Mouse (Mus musculus): ENCODE results near the gene Ppm1k. TPM values are rescaled to one million over a fixed set of nuclear protein-coding genes. Genes with fewer than 3 reads are reported as not detected.

Ppm1k gene
- polyA plus RNA-seq (2011; ENCODE audit: insufficient read length, low read depth, missing spikeins), result 6.9 and 11.4 TPM in 2 replicates

DNA sequence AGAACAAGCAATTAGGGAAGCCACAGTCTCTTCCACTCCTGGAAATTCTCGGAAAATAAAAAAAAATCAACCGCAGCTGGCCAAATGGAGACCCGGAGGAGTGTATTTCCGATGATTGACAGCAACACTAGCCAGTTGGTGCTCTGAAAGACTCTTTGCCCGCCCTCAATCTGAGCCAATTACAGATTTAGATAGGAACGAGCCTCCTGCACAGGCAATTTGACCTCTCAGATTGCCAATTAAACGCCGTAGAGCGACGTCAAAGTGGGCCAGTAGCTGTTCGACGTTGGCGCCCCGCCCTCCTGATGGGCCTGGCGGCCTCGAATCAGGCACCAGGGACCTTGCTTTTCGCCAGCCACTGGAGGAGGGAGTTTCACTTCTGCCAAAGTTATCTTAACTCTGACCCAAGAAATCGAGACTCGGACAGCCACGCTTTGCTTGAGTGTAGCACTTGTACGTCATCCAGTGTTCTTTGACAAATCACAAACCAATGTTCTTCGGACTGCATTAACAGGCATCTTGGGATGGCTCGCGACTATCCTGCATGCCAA is at the start of gene Ppm1k:
Gene Ppm1k, minus strand, starts transcription at position 83 of the 551 bp plus-strand sequence.
- peak within 1 kb of the TSS; percentile 79 for H3K4me3 ChIP-seq (ENCODE audit: insufficient read depth, low read length)
- TF ChIP-seq CTCF (IDR thresholded peaks at IDR 0.05; ENCODE audit: borderline replicate concordance, insufficient read depth, low read length) (no peak), POLR2A (IDR thresholded peaks at IDR 0.05; ENCODE audit: low read depth, low read length) (peak; percentile 87)
- H3K4me1 ChIP-seq (ENCODE audit: control insufficient read depth, insufficient read depth, low read length), result no peaks in the 10 kb centered on the region
- H3K27ac ChIP-seq (ENCODE audit: insufficient read depth, low read length), result peak within 1 kb of the TSS; percentile 52

DNA sequence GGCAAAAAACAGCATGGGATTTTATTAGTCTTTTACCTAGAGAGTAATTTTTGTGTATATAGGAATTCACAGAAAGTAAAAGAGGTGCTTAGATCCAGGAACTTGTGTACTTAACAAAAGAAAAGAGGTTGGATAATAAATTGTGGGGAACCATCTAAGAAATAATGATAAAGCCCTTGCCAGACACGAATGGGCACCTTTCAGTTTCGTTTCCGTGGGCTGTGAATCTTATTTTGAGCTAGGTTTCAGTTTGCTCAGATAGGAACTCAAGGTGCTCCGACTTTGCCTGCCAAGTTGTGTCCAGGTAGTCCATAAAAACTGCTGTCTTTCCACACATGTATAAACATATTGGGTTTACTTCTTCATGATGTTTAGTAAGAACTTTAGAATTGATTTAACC is 47.1 kb upstream of the Ppm1k start:
- Histone ChIP-seq H3K4me3 (ENCODE audit: insufficient read depth, low read length) (no peak overlapping the region), H3K27ac (ENCODE audit: insufficient read depth, low read length) (no peak overlapping the region), H3K4me1 (ENCODE audit: control insufficient read depth, insufficient read depth, low read length) (no peaks in the 10 kb centered on the region)
- no peak for TF ChIP-seq CTCF (IDR thresholded peaks at IDR 0.05; ENCODE audit: borderline replicate concordance, insufficient read depth, low read length)
- TF ChIP-seq POLR2A (IDR thresholded peaks at IDR 0.05; ENCODE audit: low read depth, low read length), result no peak

DNA sequence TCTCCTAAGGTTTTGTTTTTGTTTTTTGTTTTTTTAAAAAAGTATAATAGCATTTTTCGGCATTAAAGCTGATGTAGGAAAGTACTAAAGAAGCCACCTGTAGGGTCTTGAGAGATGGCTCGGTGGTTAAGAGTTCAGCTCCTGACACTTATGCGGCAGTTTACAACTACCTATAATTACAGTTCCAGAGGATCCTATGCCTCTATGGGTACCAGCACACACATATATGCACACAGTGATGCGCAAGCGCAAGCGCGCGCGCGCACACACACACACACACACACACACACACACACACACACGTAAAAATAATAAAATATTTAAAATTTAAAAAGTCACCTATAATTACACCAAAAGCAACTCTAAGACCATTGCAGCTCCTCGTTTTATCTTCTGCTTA is 46.3 kb upstream of the Ppm1k start:
- peak overlapping the region; percentile 74 for H3K4me3 ChIP-seq (ENCODE audit: insufficient read depth, low read length)
- H3K4me1 ChIP-seq (ENCODE audit: control insufficient read depth, insufficient read depth, low read length), result no peaks in the 10 kb centered on the region
- TF ChIP-seq POLR2A (IDR thresholded peaks at IDR 0.05; ENCODE audit: low read depth, low read length) (no peak), CTCF (IDR thresholded peaks at IDR 0.05; ENCODE audit: borderline replicate concordance, insufficient read depth, low read length) (no peak)

DNA sequence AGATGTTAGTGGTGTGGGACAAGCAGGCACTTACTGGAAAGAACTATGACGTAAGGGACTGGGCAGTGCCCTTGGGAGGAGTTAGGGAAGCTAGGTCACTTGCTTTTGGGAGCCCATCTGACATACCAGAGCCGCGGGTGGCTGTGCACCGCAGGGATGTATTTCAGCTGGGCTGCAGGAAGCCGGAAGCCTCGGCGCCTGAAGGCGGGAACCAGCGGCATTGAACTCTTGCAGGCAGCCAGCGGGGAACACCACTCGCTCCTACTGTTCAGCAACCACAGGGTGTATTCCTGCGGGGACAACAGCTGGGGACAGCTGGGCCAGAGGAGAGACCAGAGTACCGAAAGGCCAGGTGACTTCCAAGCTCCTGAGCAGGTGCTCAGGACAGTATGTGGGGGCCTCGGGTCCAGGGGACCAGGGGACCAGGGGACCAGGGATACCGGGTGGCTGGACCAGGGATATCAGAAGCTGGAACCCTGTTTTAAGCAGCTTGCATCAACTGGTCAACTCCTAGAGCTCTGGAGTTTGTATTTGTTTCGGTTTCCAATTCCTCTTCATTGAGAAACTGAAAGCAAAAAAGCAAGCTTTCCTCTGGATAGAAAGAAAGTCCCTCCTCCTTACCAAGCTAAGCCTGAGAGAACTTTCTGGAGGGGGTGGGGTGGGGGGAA is 45.7 kb upstream of the Ppm1k start, which contains the start of gene Herc6:
Gene Herc6, plus strand, starts transcription at position 120 of the 668 bp plus-strand sequence.
- TF ChIP-seq POLR2A (IDR thresholded peaks at IDR 0.05; ENCODE audit: low read depth, low read length) (peak; percentile 72), CTCF (IDR thresholded peaks at IDR 0.05; ENCODE audit: borderline replicate concordance, insufficient read depth, low read length) (no peak)
- Histone ChIP-seq H3K27ac (ENCODE audit: insufficient read depth, low read length) (peak within 1 kb of the TSS; percentile 24), H3K4me1 (ENCODE audit: control insufficient read depth, insufficient read depth, low read length) (no peaks in the 10 kb centered on the region), H3K4me3 (ENCODE audit: insufficient read depth, low read length) (peak within 1 kb of the TSS; percentile 74)

More for the DNA sequence above, 46.3 kb upstream of the Ppm1k start:
- no peak overlapping the region for H3K27ac ChIP-seq (ENCODE audit: insufficient read depth, low read length)

DNA sequence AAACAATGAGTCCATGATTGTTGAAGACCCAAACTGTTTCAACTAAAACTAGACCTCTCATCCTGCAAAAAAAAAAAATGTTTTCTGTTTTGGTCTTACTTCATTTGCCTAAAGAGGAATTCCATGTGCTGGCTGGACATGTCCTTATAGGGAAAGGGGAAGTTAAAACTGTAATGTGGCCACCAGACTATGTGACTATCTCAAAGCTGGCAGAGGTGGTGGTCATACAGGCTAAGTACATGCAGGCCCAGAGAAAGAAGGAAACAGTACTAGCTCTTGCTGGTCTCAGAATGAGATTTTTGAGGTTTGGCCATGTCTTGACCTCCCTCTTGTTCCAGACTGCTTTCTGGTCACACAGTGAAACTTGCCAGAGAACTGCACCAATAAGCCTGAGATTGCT is 36.3 kb upstream of the Ppm1k start:
- Histone ChIP-seq H3K4me3 (ENCODE audit: insufficient read depth, low read length) (no peak overlapping the region), H3K27ac (ENCODE audit: insufficient read depth, low read length) (no peak overlapping the region), H3K4me1 (ENCODE audit: control insufficient read depth, insufficient read depth, low read length) (no peaks in the 10 kb centered on the region)
- TF ChIP-seq CTCF (IDR thresholded peaks at IDR 0.05; ENCODE audit: borderline replicate concordance, insufficient read depth, low read length), result no peak
- TF ChIP-seq POLR2A (IDR thresholded peaks at IDR 0.05; ENCODE audit: low read depth, low read length), result no peak

DNA sequence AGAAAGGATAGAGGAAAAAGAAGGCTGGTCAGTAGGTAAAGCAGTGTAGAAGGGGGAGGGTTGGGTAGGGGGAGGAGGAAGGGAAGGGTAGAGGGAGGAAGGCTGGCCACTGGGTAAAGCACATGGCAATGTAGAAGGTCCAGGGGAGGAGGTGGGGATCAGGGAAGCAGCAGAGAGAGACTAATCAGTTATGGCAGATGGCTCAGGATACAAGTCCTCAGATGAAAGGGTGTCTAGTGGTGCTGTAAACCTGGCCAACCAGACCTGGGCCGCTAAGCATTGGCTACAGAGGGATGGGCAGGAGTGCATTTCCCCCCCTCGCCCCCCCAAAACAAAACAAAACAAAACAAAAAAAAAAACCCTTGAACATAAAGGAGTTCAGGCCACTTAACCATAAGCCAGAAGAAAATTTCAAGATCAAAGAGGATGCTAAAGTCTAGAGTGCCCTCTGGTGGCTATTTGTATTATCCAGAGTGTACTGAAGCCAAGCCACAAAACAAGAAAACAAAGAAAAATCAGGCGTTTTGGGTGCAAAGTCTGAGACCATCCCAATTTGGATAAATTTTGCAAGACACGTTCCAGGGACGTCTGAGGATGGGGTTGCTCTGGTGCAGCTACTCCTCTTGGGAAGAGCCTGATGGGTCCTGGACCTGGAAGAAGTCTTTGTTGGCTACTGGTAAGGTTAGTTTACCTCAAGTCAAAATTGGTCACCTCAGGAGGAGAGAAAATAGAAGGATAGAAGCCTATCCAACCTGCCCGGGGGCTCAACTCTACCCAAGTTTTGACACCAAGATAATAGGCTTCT is 35.1 kb upstream of the Ppm1k start:
- H3K27ac ChIP-seq (ENCODE audit: insufficient read depth, low read length), result no peak overlapping the region
- no peak overlapping the region for H3K4me3 ChIP-seq (ENCODE audit: insufficient read depth, low read length)
- no peaks in the 10 kb centered on the region for H3K4me1 ChIP-seq (ENCODE audit: control insufficient read depth, insufficient read depth, low read length)
- no peak for TF ChIP-seq POLR2A (IDR thresholded peaks at IDR 0.05; ENCODE audit: low read depth, low read length)
- TF ChIP-seq CTCF (IDR thresholded peaks at IDR 0.05; ENCODE audit: borderline replicate concordance, insufficient read depth, low read length), result no peak

DNA sequence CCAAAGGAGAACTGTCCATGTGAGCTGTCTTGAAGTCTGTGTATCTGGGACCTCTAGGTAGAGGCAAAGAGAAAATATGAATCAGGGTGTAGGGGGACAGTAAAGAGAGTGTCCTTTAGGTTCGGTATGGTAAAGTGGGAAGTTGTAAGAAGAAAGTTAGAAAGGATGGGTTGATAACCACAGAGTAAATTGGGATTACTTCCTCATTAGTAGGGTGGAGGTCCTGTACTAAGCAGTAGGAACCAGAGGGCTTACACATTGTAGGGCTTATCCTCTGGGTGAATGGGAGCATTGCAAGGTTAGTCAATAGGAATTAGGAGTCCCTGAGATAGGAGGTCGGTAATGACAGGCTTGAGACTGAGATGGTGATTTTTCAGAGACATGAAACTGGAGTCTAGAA is 32.4 kb upstream of the Ppm1k start:
- TF ChIP-seq CTCF (IDR thresholded peaks at IDR 0.05; ENCODE audit: borderline replicate concordance, insufficient read depth, low read length), result no peak
- Histone ChIP-seq H3K27ac (ENCODE audit: insufficient read depth, low read length) (no peak overlapping the region), H3K4me3 (ENCODE audit: insufficient read depth, low read length) (no peak overlapping the region), H3K4me1 (ENCODE audit: control insufficient read depth, insufficient read depth, low read length) (no peaks in the 10 kb centered on the region)

DNA sequence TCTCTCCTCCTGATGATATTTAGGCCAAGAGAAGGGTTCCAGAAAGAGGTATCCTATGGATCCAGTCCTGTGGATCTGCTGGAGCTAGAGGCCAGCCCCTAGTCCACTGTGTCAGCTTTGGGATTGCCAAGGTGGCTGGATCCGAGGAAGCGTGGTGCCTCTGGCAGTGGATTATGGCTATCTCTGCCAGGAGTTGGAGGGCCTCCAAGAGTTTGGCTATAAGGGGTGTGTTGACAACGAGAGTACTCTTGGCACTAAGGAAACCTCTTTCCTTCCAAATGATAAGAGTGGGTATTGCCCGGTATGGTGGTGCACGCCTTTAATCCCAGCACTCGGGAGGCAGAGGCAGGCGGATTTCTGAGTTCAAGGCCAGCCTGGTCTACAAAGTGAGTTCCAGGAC is 30.2 kb upstream of the Ppm1k start:
- Histone ChIP-seq H3K4me1 (ENCODE audit: control insufficient read depth, insufficient read depth, low read length) (no peaks in the 10 kb centered on the region), H3K4me3 (ENCODE audit: insufficient read depth, low read length) (no peak overlapping the region), H3K27ac (ENCODE audit: insufficient read depth, low read length) (no peak overlapping the region)
- no peak for TF ChIP-seq CTCF (IDR thresholded peaks at IDR 0.05; ENCODE audit: borderline replicate concordance, insufficient read depth, low read length)
- TF ChIP-seq POLR2A (IDR thresholded peaks at IDR 0.05; ENCODE audit: low read depth, low read length), result no peak

DNA sequence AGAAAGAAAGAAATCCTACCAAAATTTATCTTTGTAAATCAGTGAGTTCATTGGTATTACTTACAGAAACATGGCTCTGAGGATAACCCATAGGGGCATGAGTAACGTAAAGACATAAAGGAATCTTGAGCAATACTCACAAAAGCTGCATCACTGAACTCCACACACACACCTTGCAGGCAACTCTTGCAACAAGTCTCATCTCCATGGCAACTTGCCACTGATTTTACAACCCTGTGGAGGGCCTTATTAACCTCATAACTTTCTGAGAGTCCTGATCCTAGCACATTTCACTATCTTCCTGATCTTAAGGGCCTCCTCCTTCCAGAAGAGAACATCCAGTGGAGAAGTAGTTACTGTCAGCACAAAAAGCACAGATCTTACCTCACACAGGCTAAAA is 28.2 kb upstream of the Ppm1k start:
- H3K4me1 ChIP-seq (ENCODE audit: control insufficient read depth, insufficient read depth, low read length), result no peaks in the 10 kb centered on the region
- no peak overlapping the region for H3K4me3 ChIP-seq (ENCODE audit: insufficient read depth, low read length)
- H3K27ac ChIP-seq (ENCODE audit: insufficient read depth, low read length), result no peak overlapping the region
- TF ChIP-seq POLR2A (IDR thresholded peaks at IDR 0.05; ENCODE audit: low read depth, low read length) (no peak), CTCF (IDR thresholded peaks at IDR 0.05; ENCODE audit: borderline replicate concordance, insufficient read depth, low read length) (no peak)
